Mouse (Mus musculus): Measurements from ENCODE around the gene Trpv2.

GRCm38 (mm10) chr11:62614876-62615410 lies 40.7 kb downstream of the Trpv2 start:
- no peak for TF ChIP-seq CTCF (IDR thresholded peaks at IDR 0.05; ENCODE audit: low read depth, low read length)
- no peak for TF ChIP-seq POLR2A (IDR thresholded peaks at IDR 0.05; ENCODE audit: borderline replicate concordance, low read depth, low read length)

Measured in bone marrow macrophage, adult 2 months (primary cell).